Mouse (Mus musculus): ENCODE measurements around the gene Edem1. TPM values are rescaled to one million over a fixed set of nuclear protein-coding genes. Genes with fewer than 3 reads are reported as not detected.

Gene Edem1
- polyA plus RNA-seq, 1 experiment from 2014 or later = 25.0 TPM

Other genes starting within 250 kb of the Edem1 start
- gene Bhlhe40, start 168.0 kb upstream of the Edem1 start, polyA plus RNA-seq (2014; fragmentation: Nextera tagmentation; extraction: Ambion mirVana) = 8.3 and 8.9 TPM in 2 replicates
- gene Arl8b, start 45.5 kb upstream of the Edem1 start, polyA plus RNA-seq (2014; fragmentation: Nextera tagmentation; extraction: Ambion mirVana) = 64.1 and 81.5 TPM in 2 replicates